Mouse (Mus musculus): Measurements from ENCODE around the gene Cblb. TPM values are rescaled to one million over a fixed set of nuclear protein-coding genes. Genes with fewer than 3 reads are reported as not detected.

Cblb gene
- polyA plus RNA-seq, 1 experiment from 2014 or later: 12.1 TPM

DNA sequence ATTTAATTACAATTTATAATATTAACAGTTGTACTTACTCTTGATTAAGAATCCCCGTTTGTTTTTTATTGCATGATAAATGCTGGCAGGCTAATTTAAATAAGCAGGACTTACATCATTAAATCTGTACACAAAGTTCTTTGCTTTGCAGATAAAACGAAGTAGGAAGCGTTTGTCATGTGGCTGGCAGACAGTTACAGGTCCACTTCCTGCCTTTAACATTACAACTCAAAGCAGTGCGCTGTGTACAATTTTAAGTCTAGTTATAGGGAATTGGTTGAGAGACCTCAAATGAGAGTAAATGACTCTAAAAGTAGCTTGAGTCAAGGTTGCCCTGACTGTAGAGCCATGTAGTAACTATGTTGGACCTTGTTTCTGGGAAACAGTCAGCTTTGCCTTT lies 25.1 kb downstream of the Cblb start:
- Histone ChIP-seq H3K36me3 (ENCODE audit: control insufficient read depth, insufficient read depth, low read length) (no peaks in the 10 kb centered on the region), H3K4me1 (replicated peaks; ENCODE audit: control insufficient read depth, insufficient read depth, low read length) (peaks cover 24% of the 10 kb centered on the region), H3K4me3 (ENCODE audit: low read depth, low read length) (no peak overlapping the region), H3K9ac (ENCODE audit: low read length) (no peak overlapping the region), H3K27me3 (replicated peaks; ENCODE audit: control insufficient read depth, insufficient read depth, low read length) (no peaks in the 10 kb centered on the region), H3K27ac (ENCODE audit: low read depth) (no peak overlapping the region), H3K9me3 (ENCODE audit: control insufficient read depth, low read length) (no peaks in the 10 kb centered on the region), H3K4me2 (ENCODE audit: low read length) (no peak overlapping the region)
- ATAC-seq (replicated peaks; ENCODE audit: low FRiP score, low TSS enrichment, low read depth) (no peak), DNase-seq (ENCODE audit: low spot score) (no peak)
- 38% methylated on average over 4 of the region's 4 CpGs for WGBS

DNA sequence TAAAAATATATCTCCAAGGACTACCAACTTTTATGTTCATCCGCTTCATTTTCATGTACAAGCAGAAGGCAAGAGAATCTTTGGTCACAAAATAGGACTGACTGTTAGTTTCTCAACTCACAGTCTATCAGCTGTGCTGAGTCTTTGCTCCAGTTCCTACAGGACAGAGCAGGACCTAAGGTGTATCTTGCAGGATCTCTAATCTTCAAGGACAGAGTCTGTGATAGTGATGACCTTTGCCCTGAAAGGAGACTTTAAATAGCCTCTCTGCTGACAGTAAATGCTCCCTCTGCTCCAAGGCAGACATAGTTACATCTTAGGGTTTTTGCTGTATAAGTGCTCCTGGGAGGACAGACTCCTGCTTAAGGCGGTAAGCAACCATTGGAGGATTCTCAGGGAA lies 26.3 kb downstream of the Cblb start:
- no peak overlapping the region for H3K4me3 ChIP-seq (ENCODE audit: low read depth, low read length)
- no peak for ATAC-seq (replicated peaks; ENCODE audit: low FRiP score, low TSS enrichment, low read depth)
- 92% methylated on average over 2 of the region's 2 CpGs for WGBS

DNA sequence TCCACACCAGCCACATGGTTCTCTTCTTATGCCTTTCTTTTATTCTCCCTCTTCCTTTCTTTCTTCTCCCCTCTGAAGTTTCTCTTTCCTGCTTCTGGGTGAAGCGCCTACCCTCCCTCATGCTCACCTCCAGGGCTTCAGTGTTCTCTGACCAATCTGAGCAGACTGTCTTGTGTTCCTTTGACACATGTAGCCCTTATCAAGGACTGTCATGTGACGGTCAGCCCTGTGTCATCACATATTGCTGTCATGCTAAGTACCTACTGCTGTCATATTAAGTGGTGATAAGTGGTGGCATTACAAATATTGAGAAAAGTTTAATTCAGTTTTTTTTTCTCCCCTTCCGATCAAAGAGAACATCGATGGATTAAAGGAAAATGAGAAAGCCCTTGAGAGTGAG lies 28.5 kb downstream of the Cblb start:
- Histone ChIP-seq H3K4me2 (ENCODE audit: low read length) (no peak overlapping the region), H3K9me3 (ENCODE audit: control insufficient read depth, low read length) (no peaks in the 10 kb centered on the region), H3K36me3 (ENCODE audit: control insufficient read depth, insufficient read depth, low read length) (no peaks in the 10 kb centered on the region), H3K9ac (ENCODE audit: low read length) (no peak overlapping the region), H3K27ac (ENCODE audit: low read depth) (no peak overlapping the region), H3K27me3 (replicated peaks; ENCODE audit: control insufficient read depth, insufficient read depth, low read length) (no peaks in the 10 kb centered on the region), H3K4me1 (replicated peaks; ENCODE audit: control insufficient read depth, insufficient read depth, low read length) (peaks cover 24% of the 10 kb centered on the region), H3K4me3 (ENCODE audit: low read depth, low read length) (no peak overlapping the region)
- ATAC-seq (replicated peaks; ENCODE audit: low FRiP score, low TSS enrichment, low read depth) (peak; percentile 59; the same call in 1 of the 2 replicates), DNase-seq (ENCODE audit: low spot score) (no peak)
- 72% methylated on average over 4 of the region's 4 CpGs for WGBS

More for the DNA sequence above, 26.3 kb downstream of the Cblb start:
- DNase-seq (ENCODE audit: low spot score): no peak
- Histone ChIP-seq H3K4me1 (replicated peaks; ENCODE audit: control insufficient read depth, insufficient read depth, low read length) (peaks cover 24% of the 10 kb centered on the region), H3K27me3 (replicated peaks; ENCODE audit: control insufficient read depth, insufficient read depth, low read length) (no peaks in the 10 kb centered on the region), H3K27ac (ENCODE audit: low read depth) (no peak overlapping the region), H3K4me2 (ENCODE audit: low read length) (no peak overlapping the region), H3K9me3 (ENCODE audit: control insufficient read depth, low read length) (no peaks in the 10 kb centered on the region), H3K9ac (ENCODE audit: low read length) (no peak overlapping the region), H3K36me3 (ENCODE audit: control insufficient read depth, insufficient read depth, low read length) (no peaks in the 10 kb centered on the region)

DNA sequence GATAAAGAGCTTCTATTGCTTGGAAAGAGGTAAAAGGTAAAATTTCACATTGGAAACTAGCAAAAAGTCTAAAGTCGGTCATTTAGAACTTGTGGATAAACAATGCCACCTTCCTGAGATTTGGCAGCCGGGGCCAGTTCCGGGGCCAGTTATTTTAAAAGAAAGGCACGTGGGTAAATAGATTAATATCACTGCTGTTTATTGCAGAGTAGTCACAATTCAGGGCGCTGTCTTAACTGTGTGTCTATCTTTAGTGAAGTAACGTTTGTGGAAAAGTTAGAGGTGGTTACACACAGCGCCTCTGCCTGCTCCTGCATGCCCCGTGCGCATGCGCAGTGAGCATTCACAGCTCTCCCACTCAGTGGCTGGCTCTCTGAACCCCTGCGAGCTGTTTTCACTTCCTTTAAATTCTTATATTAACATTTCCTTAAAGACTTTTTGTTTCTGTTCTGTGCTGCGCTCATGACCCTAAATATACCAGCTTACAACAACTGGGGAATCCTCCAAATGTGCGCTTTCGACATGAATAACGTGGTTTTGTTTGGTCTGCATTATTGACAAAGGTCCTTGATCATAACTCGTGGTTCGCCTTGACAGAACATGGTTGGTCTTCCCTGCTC lies 29.2 kb downstream of the Cblb start:
- H3K4me3 ChIP-seq (ENCODE audit: low read depth, low read length): no peak overlapping the region
- no peaks in the 10 kb centered on the region for H3K36me3 ChIP-seq (ENCODE audit: control insufficient read depth, insufficient read depth, low read length)
- DNase-seq (ENCODE audit: low spot score): no peak
- no peaks in the 10 kb centered on the region for H3K27me3 ChIP-seq (replicated peaks; ENCODE audit: control insufficient read depth, insufficient read depth, low read length)
- H3K4me1 ChIP-seq (replicated peaks; ENCODE audit: control insufficient read depth, insufficient read depth, low read length): peaks cover 24% of the 10 kb centered on the region
- no peak overlapping the region for H3K9ac ChIP-seq (ENCODE audit: low read length)
- WGBS: 47% methylated on average over 17 of the region's 17 CpGs
- no peak for ATAC-seq (replicated peaks; ENCODE audit: low FRiP score, low TSS enrichment, low read depth)
- H3K27ac ChIP-seq (ENCODE audit: low read depth): no peak overlapping the region
- no peak overlapping the region for H3K4me2 ChIP-seq (ENCODE audit: low read length)
- H3K9me3 ChIP-seq (ENCODE audit: control insufficient read depth, low read length): no peaks in the 10 kb centered on the region

DNA sequence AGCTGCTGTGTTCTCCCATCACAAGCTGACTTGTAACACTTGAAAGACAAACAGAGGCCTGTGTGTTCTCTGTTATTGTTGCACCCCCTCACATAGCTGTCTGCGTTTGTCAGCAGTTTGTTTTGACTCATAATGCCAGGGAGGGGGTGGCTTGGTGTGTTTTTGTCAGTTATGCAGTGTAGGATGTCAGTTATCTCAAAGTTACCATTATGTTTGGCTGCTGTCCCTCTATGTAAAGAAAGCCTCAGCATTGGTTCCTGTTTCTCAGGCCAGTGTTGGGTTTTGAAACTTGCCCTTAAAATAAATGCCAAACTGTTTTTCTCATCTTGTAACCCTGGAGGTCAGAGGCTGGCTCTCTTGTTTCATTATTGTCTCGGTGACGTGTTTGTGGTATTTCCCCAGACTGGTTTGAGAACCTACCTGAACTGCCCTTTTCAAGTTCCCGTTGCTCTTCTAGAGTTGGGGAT lies 30.0 kb downstream of the Cblb start:
- WGBS: 63% methylated on average over 4 of the region's 4 CpGs
- DNase-seq (ENCODE audit: low spot score): no peak
- ATAC-seq (replicated peaks; ENCODE audit: low FRiP score, low TSS enrichment, low read depth): no peak
- Histone ChIP-seq H3K9me3 (ENCODE audit: control insufficient read depth, low read length) (no peaks in the 10 kb centered on the region), H3K27me3 (replicated peaks; ENCODE audit: control insufficient read depth, insufficient read depth, low read length) (no peaks in the 10 kb centered on the region), H3K27ac (ENCODE audit: low read depth) (no peak overlapping the region), H3K9ac (ENCODE audit: low read length) (no peak overlapping the region), H3K4me3 (ENCODE audit: low read depth, low read length) (no peak overlapping the region), H3K4me2 (ENCODE audit: low read length) (no peak overlapping the region), H3K36me3 (ENCODE audit: control insufficient read depth, insufficient read depth, low read length) (no peaks in the 10 kb centered on the region), H3K4me1 (replicated peaks; ENCODE audit: control insufficient read depth, insufficient read depth, low read length) (peaks cover 24% of the 10 kb centered on the region)

DNA sequence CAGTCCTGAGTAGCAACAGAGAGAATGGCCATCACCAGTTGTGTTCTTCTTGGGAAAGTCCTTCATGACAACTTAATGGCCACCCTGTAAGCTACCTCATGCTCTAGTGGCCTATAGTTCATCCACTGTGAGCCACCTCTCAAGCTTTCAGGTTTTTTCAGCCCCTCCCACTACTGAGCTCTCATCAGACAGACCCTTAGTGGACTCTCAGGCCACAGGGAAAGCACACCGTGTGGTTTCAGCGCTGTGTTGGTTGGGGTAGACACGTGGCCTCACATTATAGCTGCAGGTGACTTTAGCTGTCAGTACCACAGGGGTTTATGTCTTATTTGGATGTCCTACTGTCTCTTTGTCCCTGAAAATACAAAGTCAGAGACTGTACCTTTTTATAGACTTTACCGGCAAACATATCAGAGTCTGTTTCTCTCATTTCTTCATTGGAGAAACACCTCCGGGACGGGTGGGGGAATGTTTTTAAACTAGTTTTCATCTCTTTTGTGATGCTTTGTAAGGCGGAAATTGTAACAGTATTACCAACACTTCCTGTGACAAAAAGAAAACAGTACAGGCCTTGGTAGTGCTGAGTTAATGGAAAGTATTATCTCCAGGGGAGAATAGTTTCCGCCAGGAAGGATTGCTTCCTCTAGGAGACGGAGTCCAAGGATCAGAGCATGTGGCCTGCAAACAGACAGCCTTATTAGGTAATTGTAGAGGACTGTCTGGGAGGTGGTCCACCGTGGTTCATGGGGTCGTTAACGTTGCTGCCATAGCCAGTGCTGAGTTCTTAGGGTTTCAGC lies 33.5 kb downstream of the Cblb start:
- H3K4me2 ChIP-seq (ENCODE audit: low read length): no peak overlapping the region
- no peak overlapping the region for H3K9ac ChIP-seq (ENCODE audit: low read length)
- no peak overlapping the region for H3K27ac ChIP-seq (ENCODE audit: low read depth)
- H3K9me3 ChIP-seq (ENCODE audit: control insufficient read depth, low read length): no peaks in the 10 kb centered on the region
- ATAC-seq (replicated peaks; ENCODE audit: low FRiP score, low TSS enrichment, low read depth) (no peak), DNase-seq (ENCODE audit: low spot score) (no peak)
- H3K36me3 ChIP-seq (ENCODE audit: control insufficient read depth, insufficient read depth, low read length): no peaks in the 10 kb centered on the region
- H3K4me1 ChIP-seq (replicated peaks; ENCODE audit: control insufficient read depth, insufficient read depth, low read length): peaks cover 14% of the 10 kb centered on the region
- no peak overlapping the region for H3K4me3 ChIP-seq (ENCODE audit: low read depth, low read length)
- H3K27me3 ChIP-seq (replicated peaks; ENCODE audit: control insufficient read depth, insufficient read depth, low read length): no peaks in the 10 kb centered on the region
- WGBS: 69% methylated on average over 12 of the region's 12 CpGs

DNA sequence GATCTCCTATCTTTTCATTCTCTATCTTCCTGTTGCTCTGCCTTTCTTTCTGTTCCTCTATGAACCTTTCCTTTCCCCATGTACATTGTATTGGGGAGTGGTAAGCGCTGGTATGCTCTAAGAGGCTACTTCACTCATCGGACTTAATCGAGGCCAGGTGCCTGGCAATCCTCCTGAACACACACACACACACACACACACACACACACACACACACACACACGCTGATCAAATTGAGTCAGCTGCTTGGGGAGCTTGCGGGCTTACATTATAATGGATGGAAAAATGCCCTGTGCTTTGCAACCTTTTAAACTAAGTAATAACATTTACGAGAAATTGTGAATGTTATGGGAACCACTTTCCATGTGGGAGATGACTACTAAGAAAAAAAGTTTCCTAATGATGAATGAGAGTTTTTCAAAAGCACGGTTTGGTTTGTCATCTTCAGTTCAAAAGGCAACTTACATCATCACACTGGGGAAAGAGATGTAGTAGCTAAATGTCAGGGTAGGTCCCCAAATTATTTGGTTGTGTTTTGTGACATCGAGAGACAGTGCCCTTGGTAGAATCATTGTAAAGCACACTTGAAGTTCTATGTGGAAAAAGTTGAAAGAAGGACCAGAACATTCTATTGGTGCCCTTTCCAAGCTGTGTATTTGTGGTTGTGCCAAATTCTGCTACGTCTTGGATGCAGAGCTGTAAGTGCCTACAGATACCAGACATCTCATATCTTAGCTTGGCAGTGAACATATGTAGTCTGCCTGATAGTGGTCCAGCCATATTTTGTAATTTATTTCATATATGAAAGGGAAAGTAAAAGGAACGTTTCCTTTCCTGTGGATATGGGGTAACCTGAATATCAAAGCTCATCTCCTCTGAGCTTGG lies 36.8 kb downstream of the Cblb start:
- DNase-seq (ENCODE audit: low spot score) (no peak), ATAC-seq (replicated peaks; ENCODE audit: low FRiP score, low TSS enrichment, low read depth) (no peak)
- Histone ChIP-seq H3K27ac (ENCODE audit: low read depth) (no peak overlapping the region), H3K4me3 (ENCODE audit: low read depth, low read length) (no peak overlapping the region), H3K4me1 (replicated peaks; ENCODE audit: control insufficient read depth, insufficient read depth, low read length) (peaks cover 6% of the 10 kb centered on the region), H3K9ac (ENCODE audit: low read length) (no peak overlapping the region), H3K36me3 (ENCODE audit: control insufficient read depth, insufficient read depth, low read length) (no peaks in the 10 kb centered on the region), H3K27me3 (replicated peaks; ENCODE audit: control insufficient read depth, insufficient read depth, low read length) (no peaks in the 10 kb centered on the region), H3K4me2 (ENCODE audit: low read length) (no peak overlapping the region), H3K9me3 (ENCODE audit: control insufficient read depth, low read length) (no peaks in the 10 kb centered on the region)
- 81% methylated on average over 10 of the region's 10 CpGs for WGBS

DNA sequence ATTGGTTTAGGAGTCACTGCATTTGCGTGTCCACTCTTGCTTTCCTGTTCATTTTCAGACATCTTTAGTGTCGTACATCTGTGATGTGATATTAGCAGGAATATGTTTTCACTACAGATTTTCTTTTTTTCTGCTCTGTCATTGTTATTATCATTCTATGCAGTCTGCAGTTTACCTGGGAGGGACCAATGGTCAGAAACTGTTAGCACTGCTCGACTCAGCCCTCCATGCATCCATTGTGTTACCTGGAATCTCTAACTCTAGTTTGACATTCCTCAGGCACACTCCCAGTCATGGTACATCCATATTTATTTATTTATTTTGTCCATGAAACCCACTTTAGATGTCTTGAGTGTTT lies 37.5 kb downstream of the Cblb start:
- ATAC-seq (replicated peaks; ENCODE audit: low FRiP score, low TSS enrichment, low read depth): no peak
- Histone ChIP-seq H3K4me2 (ENCODE audit: low read length) (no peak overlapping the region), H3K4me1 (replicated peaks; ENCODE audit: control insufficient read depth, insufficient read depth, low read length) (peaks cover 6% of the 10 kb centered on the region), H3K9ac (ENCODE audit: low read length) (no peak overlapping the region), H3K27me3 (replicated peaks; ENCODE audit: control insufficient read depth, insufficient read depth, low read length) (no peaks in the 10 kb centered on the region), H3K9me3 (ENCODE audit: control insufficient read depth, low read length) (no peaks in the 10 kb centered on the region), H3K27ac (ENCODE audit: low read depth) (no peak overlapping the region), H3K4me3 (ENCODE audit: low read depth, low read length) (no peak overlapping the region), H3K36me3 (ENCODE audit: control insufficient read depth, insufficient read depth, low read length) (no peaks in the 10 kb centered on the region)
- 88% methylated on average over 3 of the region's 3 CpGs for WGBS
- no peak for DNase-seq (ENCODE audit: low spot score)

Measured in intestine, embryonic 14.5 days (tissue).